Mouse (Mus musculus): ENCODE results near the gene Senp1.

DNA sequence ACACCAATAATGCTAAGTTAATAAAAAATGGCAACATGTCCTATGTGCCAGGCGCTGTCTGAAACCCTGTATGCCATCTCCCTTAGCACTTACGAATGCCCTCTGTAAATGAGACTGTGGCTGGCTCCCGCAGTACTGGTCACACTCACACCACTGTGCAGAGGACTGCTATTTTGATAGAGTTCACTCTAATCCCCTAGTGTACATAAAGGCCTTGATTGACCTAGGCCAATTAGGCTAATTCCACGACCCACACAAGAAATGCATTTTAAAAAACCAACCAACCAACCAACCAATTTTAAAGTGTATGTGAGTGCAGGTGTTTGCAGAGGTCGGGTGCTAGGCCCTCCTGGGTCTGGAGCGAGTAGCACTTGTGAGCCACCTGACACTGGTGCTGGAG lies 63.7 kb downstream of the Senp1 start:
- TF ChIP-seq POLR2A (IDR thresholded peaks at IDR 0.05; ENCODE audit: control insufficient read depth, extremely low read depth, insufficient read depth, low read length, poor library complexity) (no peak), CTCF (IDR thresholded peaks at IDR 0.05; ENCODE audit: borderline replicate concordance, control insufficient read depth, extremely low read depth, insufficient read depth, low read length, poor library complexity) (no peak)

Data from thymus, adult 2 months (tissue).